In genomic region chr1:60627786-60628453, GRCm38 (mm10) we compare ENCODE assay signal across 10 mouse cellular contexts.
DNase-seq lines count a peak whose midpoint lies in the region; ATAC-seq and TF ChIP-seq lines count a peak whose summit lies in the region.
"Had no signal": no experiment of that assay in that cellular context is flagged by ENCODE, and none has a peak within 500 bp of the region (broad histone marks: within the 10 kb centered on the region; RNA-seq: fewer than 3 reads in every experiment).

No protein-coding gene starts in this region.

- in situ Hi-C loops in CH12.LX (cut with MboI; ENCODE audit: low pct_ligation_motif_present, low pct_unique_long_range_greater_than_20kb, low sequenced_read_pairs): no loop called here

- TF ChIP-seq RAD21 in CH12.LX (IDR thresholded peaks at IDR 0.05; ENCODE audit: low read depth, low read length): no peak

- H3K4me2 ChIP-seq in forebrain, embryonic 14.5 days (ENCODE audit: low read length): no peak overlapping the region
- H3K4me2 ChIP-seq in forebrain, embryonic 13.5 days: no peak overlapping the region
- no peak overlapping the region for H3K4me2 ChIP-seq in limb, embryonic 14.5 days (replicated peaks; ENCODE audit: low read depth, low read length, severe bottlenecking)
- H3K4me2 ChIP-seq in CH12.LX (ENCODE audit: insufficient read depth, low read depth, poor library complexity, severe bottlenecking): no peak overlapping the region

- dilution Hi-C loops in CH12.LX (cut with MboI; ENCODE audit: extremely low pct_ligation_motif_present, extremely low pct_unique_long_range_greater_than_20kb, low sequenced_read_pairs): no loop called here

- WGBS in forebrain, embryonic 14.5 days: 20% methylated on average over 9 of the region's 9 CpGs
- WGBS in forebrain, embryonic 13.5 days: 18% methylated on average over 9 of the region's 9 CpGs
- WGBS in limb, embryonic 14.5 days: 30% methylated on average over 9 of the region's 9 CpGs
- 28% methylated on average over 9 of the region's 9 CpGs for WGBS in limb, embryonic 10.5 days
- WGBS in macrophage (ENCODE audit: missing documents): 30% methylated on average over 9 of the region's 9 CpGs

- H3K4me1 ChIP-seq in forebrain, embryonic 14.5 days (ENCODE audit: control insufficient read depth, insufficient read depth, low read length): peaks cover 4% of the 10 kb centered on the region; the same call in 1 of the 2 replicates
- H3K4me1 ChIP-seq in forebrain, embryonic 13.5 days: peaks cover 23% of the 10 kb centered on the region
- no peaks in the 10 kb centered on the region for H3K4me1 ChIP-seq in limb, embryonic 14.5 days (ENCODE audit: control insufficient read depth, insufficient read depth, low read length)
- 0 out of 2 replicates have a peak, but pooled peaks cover 8% of the 10 kb centered on the region for H3K4me1 ChIP-seq in limb, embryonic 10.5 days
- peaks cover 0 to 17% of the 10 kb centered on the region in 2 experiments; a peak in 2 of 4 replicates for H3K4me1 ChIP-seq in CH12.LX (ENCODE audit: control insufficient read depth in 1 of 2, insufficient read depth in 2 of 2)

- H3K4me3 ChIP-seq in forebrain, embryonic 14.5 days (ENCODE audit: low read depth, low read length): no peak overlapping the region
- H3K4me3 ChIP-seq in forebrain, embryonic 13.5 days: no peak overlapping the region
- no peak overlapping the region for H3K4me3 ChIP-seq in limb, embryonic 14.5 days (replicated peaks; ENCODE audit: low read length)
- no peak overlapping the region for H3K4me3 ChIP-seq in limb, embryonic 10.5 days
- no peak overlapping the region for H3K4me3 ChIP-seq in CH12.LX (replicated peaks in 1 of 3; ENCODE audit: low read depth in 2 of 3, low read length in 2 of 3, poor library complexity in 1 of 3)
- H3K4me3 ChIP-seq in macrophage (ENCODE audit: inconsistent target): no peak overlapping the region

- TF ChIP-seq CTCF in CH12.LX (conservative IDR thresholded peaks at IDR 0.05 in 1 of 2, IDR thresholded peaks at IDR 0.05 in 1 of 2; ENCODE audit: low read depth in 2 of 2, low read length in 2 of 2): no peak

- H3K79me2 ChIP-seq in CH12.LX (replicated peaks; ENCODE audit: control insufficient read depth, extremely low read depth, insufficient read depth, poor library complexity, severe bottlenecking) (no peaks in the 10 kb centered on the region), macrophage (ENCODE audit: inconsistent target) (no peaks in the 10 kb centered on the region)

- ATAC-seq in forebrain, embryonic 14.5 days: no peak
- no peak for ATAC-seq in forebrain, embryonic 13.5 days
- no peak for ATAC-seq in limb, embryonic 14.5 days (ENCODE audit: low FRiP score, low read depth)
- no peak for ATAC-seq in megakaryocyte-erythroid progenitor cell, adult 5-6 weeks (replicated peaks; ENCODE audit: low FRiP score, low TSS enrichment, poor library complexity, severe bottlenecking)

- H3K9me3 ChIP-seq in forebrain, embryonic 14.5 days (replicated peaks; ENCODE audit: control insufficient read depth, low read length): no peaks in the 10 kb centered on the region
- H3K9me3 ChIP-seq in forebrain, embryonic 13.5 days (replicated peaks): no peaks in the 10 kb centered on the region
- H3K9me3 ChIP-seq in limb, embryonic 14.5 days (ENCODE audit: control insufficient read depth, low read length): no peaks in the 10 kb centered on the region
- no peaks in the 10 kb centered on the region for H3K9me3 ChIP-seq in limb, embryonic 10.5 days (replicated peaks)
- no peaks in the 10 kb centered on the region for H3K9me3 ChIP-seq in CH12.LX (replicated peaks; ENCODE audit: low read length)

- H3K27me3 ChIP-seq in forebrain, embryonic 14.5 days (replicated peaks; ENCODE audit: control insufficient read depth, insufficient read depth, low read length): no peaks in the 10 kb centered on the region
- H3K27me3 ChIP-seq in forebrain, embryonic 13.5 days: no peaks in the 10 kb centered on the region
- no peaks in the 10 kb centered on the region for H3K27me3 ChIP-seq in limb, embryonic 14.5 days (ENCODE audit: control insufficient read depth, insufficient read depth, low read length)
- H3K27me3 ChIP-seq in limb, embryonic 10.5 days (ENCODE audit: low read depth, poor library complexity, severe bottlenecking): no peaks in the 10 kb centered on the region
- H3K27me3 ChIP-seq in CH12.LX (replicated peaks): no peaks in the 10 kb centered on the region

- H3K36me3 ChIP-seq in forebrain, embryonic 14.5 days (ENCODE audit: control insufficient read depth, insufficient read depth, low read length): no peaks in the 10 kb centered on the region
- no peaks in the 10 kb centered on the region for H3K36me3 ChIP-seq in forebrain, embryonic 13.5 days (ENCODE audit: poor library complexity, severe bottlenecking)
- H3K36me3 ChIP-seq in limb, embryonic 14.5 days (ENCODE audit: control insufficient read depth, insufficient read depth, low read length): no peaks in the 10 kb centered on the region
- H3K36me3 ChIP-seq in limb, embryonic 10.5 days: no peaks in the 10 kb centered on the region
- H3K36me3 ChIP-seq in CH12.LX (replicated peaks in 1 of 2; ENCODE audit: control insufficient read depth in 1 of 2, insufficient read depth in 1 of 2, low read length in 1 of 2) (no peaks in the 10 kb centered on the region), macrophage (ENCODE audit: inconsistent target) (no peaks in the 10 kb centered on the region)

- TF ChIP-seq EP300 in CH12.LX (IDR thresholded peaks at IDR 0.05; ENCODE audit: low read length): no peak

- no peak for TF ChIP-seq POLR2A in limb, embryonic 14.5 days (IDR thresholded peaks at IDR 0.05; ENCODE audit: borderline replicate concordance, extremely low read depth, insufficient read depth, insufficient read length)
- no peak for TF ChIP-seq POLR2A in CH12.LX (IDR thresholded peaks at IDR 0.05; ENCODE audit: low read depth, low read length)

- 0 out of 2 replicates have a peak overlapping the region, but pooled peaks have one; percentile 5 for H3K27ac ChIP-seq in forebrain, embryonic 14.5 days (ENCODE audit: low read depth, low read length)
- H3K27ac ChIP-seq in forebrain, embryonic 13.5 days: no peak overlapping the region
- no peak overlapping the region for H3K27ac ChIP-seq in limb, embryonic 14.5 days (replicated peaks; ENCODE audit: low read depth, low read length)
- no peak overlapping the region for H3K27ac ChIP-seq in limb, embryonic 10.5 days
- H3K27ac ChIP-seq in CH12.LX (ENCODE audit: insufficient read depth, low read depth) (no peak overlapping the region), macrophage (peak overlapping the region; percentile 99)

- no peak for DNase-seq in forebrain, embryonic 14.5 days (ENCODE audit: low spot score)
- DNase-seq in limb, embryonic 14.5 days (ENCODE audit: low spot score): peak; percentile 28
- no peak for DNase-seq in limb, embryonic 10.5 days (ENCODE audit: low spot score)
- no peak for DNase-seq in CH12.LX (ENCODE audit: extremely low read depth)
- DNase-seq in left cerebral cortex, adult 9 months (ENCODE audit: low spot score in 2 of 2): no peak
- DNase-seq: gastrocnemius, postnatal 10 days; kidney, adult 9 months had no signal

- no peak overlapping the region for H3K9ac ChIP-seq in forebrain, embryonic 14.5 days (ENCODE audit: low read length)
- H3K9ac ChIP-seq in forebrain, embryonic 13.5 days: no peak overlapping the region
- no peak overlapping the region for H3K9ac ChIP-seq in limb, embryonic 14.5 days (ENCODE audit: low read depth, low read length, severe bottlenecking)
- H3K9ac ChIP-seq in CH12.LX (ENCODE audit: insufficient read depth, low read depth): no peak overlapping the region

TF ChIP-seq in CH12.LX, 34 proteins besides CTCF, POLR2A, EP300 and RAD21:
- TF ChIP-seq HCFC1 (IDR thresholded peaks at IDR 0.05; ENCODE audit: low read depth, low read length) (no peak), ZNF384 (IDR thresholded peaks at IDR 0.05; ENCODE audit: low read depth, low read length) (peak; percentile 30; the same call in 1 of the 2 replicates)

Comparison
In these comparisons a context has a peak if more than half of its experiments do, and no peak if none do; other contexts are left out.
1. H3K27ac ChIP-seq: peak in forebrain, embryonic 14.5 days (single experiment) and macrophage (single experiment); none in forebrain, embryonic 13.5 days (single experiment), limb, embryonic 14.5 days (single experiment), limb, embryonic 10.5 days (single experiment) and CH12.LX (single experiment).